Mouse (Mus musculus): ENCODE data around the gene Cdk5r2. TPM values are rescaled to one million over a fixed set of nuclear protein-coding genes. Genes with fewer than 3 reads are reported as not detected.

The Cdk5r2 gene
- polyA plus RNA-seq, 1 experiment from 2014 or later = 0.13 TPM

- Histone ChIP-seq H3K9me3 (replicated peaks) (no peaks in the 10 kb centered on the region), H3K4me3 (replicated peaks) (no peak within 1 kb of the TSS; the same call in 1 of the 2 replicates), H3K9ac (no peak within 1 kb of the TSS), H3K27me3 (peaks cover 91% of the 10 kb centered on the region), H3K36me3 (no peaks in the 10 kb centered on the region), H3K27ac (replicated peaks) (no peak within 1 kb of the TSS), H3K4me1 (peaks cover 6% of the 10 kb centered on the region), H3K4me2 (replicated peaks) (no peak within 1 kb of the TSS; the same call in 1 of the 2 replicates)
- 1% methylated on average over 25 of the region's 25 CpGs for WGBS
- ATAC-seq (ENCODE audit: insufficient number of reproducible peaks, low FRiP score, low TSS enrichment, low read depth) = no peak
Observed at GRCm38 (mm10) chr1:74893134-74893855, 38.6 kb downstream of the Cdk5r2 start, which contains the start of gene Cryba2. Cryba2 (minus strand) TSS chr1:74893143.

GRCm38 (mm10) chr1:74894966-74895365 is 40.2 kb downstream of the Cdk5r2 start:
- peaks cover 95% of the 10 kb centered on the region for H3K27me3 ChIP-seq
- H3K36me3 ChIP-seq = no peaks in the 10 kb centered on the region
- no peaks in the 10 kb centered on the region for H3K9me3 ChIP-seq (replicated peaks)
- H3K27ac ChIP-seq (replicated peaks) = no peak overlapping the region
- no peak overlapping the region for H3K4me2 ChIP-seq (replicated peaks)
- ATAC-seq (ENCODE audit: insufficient number of reproducible peaks, low FRiP score, low TSS enrichment, low read depth) = no peak
- peaks cover 11% of the 10 kb centered on the region for H3K4me1 ChIP-seq
- H3K4me3 ChIP-seq (replicated peaks) = no peak overlapping the region
- no peak overlapping the region for H3K9ac ChIP-seq
- 18% methylated on average over 4 of the region's 4 CpGs for WGBS

GRCm38 (mm10) chr1:74897976-74898375 is 43.2 kb downstream of the Cdk5r2 start:
- Histone ChIP-seq H3K4me3 (replicated peaks) (no peak overlapping the region), H3K9ac (no peak overlapping the region), H3K4me1 (peaks cover 18% of the 10 kb centered on the region), H3K27me3 (peaks cover 95% of the 10 kb centered on the region), H3K36me3 (no peaks in the 10 kb centered on the region), H3K9me3 (replicated peaks) (no peaks in the 10 kb centered on the region), H3K27ac (replicated peaks) (no peak overlapping the region), H3K4me2 (replicated peaks) (no peak overlapping the region)
- WGBS = 4% methylated on average over 7 of the region's 7 CpGs
- ATAC-seq (ENCODE audit: insufficient number of reproducible peaks, low FRiP score, low TSS enrichment, low read depth) = no peak

- Histone ChIP-seq H3K27me3 (peaks cover 95% of the 10 kb centered on the region), H3K4me2 (replicated peaks) (no peak overlapping the region), H3K36me3 (no peaks in the 10 kb centered on the region), H3K4me1 (peaks cover 15% of the 10 kb centered on the region), H3K9me3 (replicated peaks) (no peaks in the 10 kb centered on the region), H3K27ac (replicated peaks) (no peak overlapping the region), H3K4me3 (replicated peaks) (no peak overlapping the region), H3K9ac (no peak overlapping the region)
- ATAC-seq (ENCODE audit: insufficient number of reproducible peaks, low FRiP score, low TSS enrichment, low read depth) = no peak
- 5% methylated on average over 7 of the region's 10 CpGs for WGBS
Observed at GRCm38 (mm10) chr1:74898656-74899431, 44.1 kb downstream of the Cdk5r2 start.

GRCm38 (mm10) chr1:74900341-74901285 is 45.9 kb downstream of the Cdk5r2 start:
- under 1% methylated on average over 65 of the region's 66 CpGs for WGBS
- Histone ChIP-seq H3K36me3 (no peaks in the 10 kb centered on the region), H3K27ac (replicated peaks) (no peak overlapping the region), H3K4me3 (replicated peaks) (peak overlapping the region; percentile 39), H3K4me1 (peaks cover 15% of the 10 kb centered on the region), H3K4me2 (replicated peaks) (peak overlapping the region; percentile 71), H3K27me3 (peaks cover 92% of the 10 kb centered on the region), H3K9ac (no peak overlapping the region), H3K9me3 (replicated peaks) (no peaks in the 10 kb centered on the region)
- ATAC-seq (ENCODE audit: insufficient number of reproducible peaks, low FRiP score, low TSS enrichment, low read depth) = peak; percentile 52; the same call in 1 of the 2 replicates

- Histone ChIP-seq H3K9ac (no peak overlapping the region), H3K27ac (replicated peaks) (no peak overlapping the region), H3K4me2 (replicated peaks) (no peak overlapping the region), H3K4me3 (replicated peaks) (no peak overlapping the region), H3K4me1 (peaks cover 15% of the 10 kb centered on the region), H3K27me3 (peaks cover 86% of the 10 kb centered on the region), H3K9me3 (replicated peaks) (no peaks in the 10 kb centered on the region), H3K36me3 (no peaks in the 10 kb centered on the region)
- WGBS = 5% methylated on average over 3 of the region's 3 CpGs
- ATAC-seq (ENCODE audit: insufficient number of reproducible peaks, low FRiP score, low TSS enrichment, low read depth) = no peak
Observed at GRCm38 (mm10) chr1:74901686-74902085, 47.0 kb downstream of the Cdk5r2 start.

GRCm38 (mm10) chr1:74902191-74902590 is 47.5 kb downstream of the Cdk5r2 start:
- Histone ChIP-seq H3K4me1 (peaks cover 15% of the 10 kb centered on the region), H3K4me3 (replicated peaks) (no peak overlapping the region), H3K9me3 (replicated peaks) (no peaks in the 10 kb centered on the region), H3K9ac (no peak overlapping the region), H3K27ac (replicated peaks) (no peak overlapping the region), H3K36me3 (no peaks in the 10 kb centered on the region), H3K27me3 (peaks cover 82% of the 10 kb centered on the region), H3K4me2 (replicated peaks) (no peak overlapping the region)
- WGBS = 21% methylated on average over 6 of the region's 6 CpGs
- ATAC-seq (ENCODE audit: insufficient number of reproducible peaks, low FRiP score, low TSS enrichment, low read depth) = no peak

MicroRNA genes within 50 kb of the gene (microRNA counts, 519-probe panel; counts per million panel counts)
- 2,730 counts per million, percentile 64 among the panel's probes with 10 or more counts for microRNA mmu-miR-375

Small RNA genes within 50 kb of the gene (microRNA-seq; reads per million reads assigned to microRNA genes)
- gene Mir375 (ENCODE audit: borderline number of aligned reads) = 2,886 reads per million, percentile 85 among the genes with 10 or more reads in this experiment

Other genes with a start within 250 kb of the Cdk5r2 start
- gene Ttll4, start 193.2 kb upstream of the Cdk5r2 start, polyA plus RNA-seq (2015; fragmentation: Nextera tagmentation; extraction: Ambion mirVana) = 11.5 and 12.2 TPM in 2 replicates
- gene Cyp27a1, start 141.4 kb upstream of the Cdk5r2 start, polyA plus RNA-seq (2015; fragmentation: Nextera tagmentation; extraction: Ambion mirVana) = 16.9 and 17.0 TPM in 2 replicates
- 5.7 and 7.5 TPM in 2 replicates for gene Prkag3, start 105.7 kb upstream of the Cdk5r2 start, polyA plus RNA-seq (2015; fragmentation: Nextera tagmentation; extraction: Ambion mirVana)
- gene Wnt6, start 83.0 kb upstream of the Cdk5r2 start, polyA plus RNA-seq (2015; fragmentation: Nextera tagmentation; extraction: Ambion mirVana) = 37.6 and 40.1 TPM in 2 replicates
- gene Wnt10a, start 63.4 kb upstream of the Cdk5r2 start, polyA plus RNA-seq (2015; fragmentation: Nextera tagmentation; extraction: Ambion mirVana) = 13.3 and 16.3 TPM in 2 replicates
- 0.24 and 0.43 TPM in 2 replicates for gene Fev, start 30.5 kb downstream of the Cdk5r2 start, polyA plus RNA-seq (2015; fragmentation: Nextera tagmentation; extraction: Ambion mirVana)
- gene Cryba2, start 38.2 kb downstream of the Cdk5r2 start, polyA plus RNA-seq (2015; fragmentation: Nextera tagmentation; extraction: Ambion mirVana) = 0.63 and 1.8 TPM in 2 replicates
- gene Cfap65, start 80.7 kb downstream of the Cdk5r2 start, polyA plus RNA-seq (2015; fragmentation: Nextera tagmentation; extraction: Ambion mirVana) = 2.2 and 4.1 TPM in 2 replicates
- 1.6 and 1.7 TPM in 2 replicates for gene Ihh, start 96.7 kb downstream of the Cdk5r2 start, polyA plus RNA-seq (2015; fragmentation: Nextera tagmentation; extraction: Ambion mirVana)

Measured in embryonic facial prominence, embryonic 15.5 days (tissue).